Mouse (Mus musculus) cerebellum, postnatal 36 days (tissue): Measurements from ENCODE around the gene Cnnm3.

Experiments used
- DNase-seq, 2 experiments: peaks; one replicate each; pipeline ENCODE4 v3.0.0; 2021 to 2022; ENCODE audit warnings: mixed read lengths in 2 of 2

Gene Cnnm3

DNA sequence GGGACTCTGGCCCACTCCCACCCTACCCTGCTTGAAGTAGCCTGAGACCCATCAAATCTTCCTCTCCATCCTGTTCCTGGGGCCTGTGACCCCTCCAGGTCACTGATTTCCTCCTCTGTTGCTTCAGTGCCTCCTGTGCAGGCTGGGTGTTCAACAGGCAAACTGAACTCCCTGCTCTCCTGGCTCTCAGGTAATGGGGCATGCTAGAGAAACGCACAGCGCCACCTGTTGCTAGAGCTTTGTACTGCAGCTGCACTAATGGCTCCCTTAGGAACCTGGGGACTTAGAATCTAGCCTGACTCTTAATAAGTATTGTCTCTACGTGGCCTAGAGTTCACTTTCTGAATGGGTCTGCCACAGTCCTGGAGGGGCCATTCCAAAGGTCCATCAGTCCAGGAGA is 10.4 kb upstream of the Cnnm3 start:
- peak; percentile 86 to 92 for DNase-seq

GRCm38 (mm10) chr1:36508238-36508637 is 3.4 kb upstream of the Cnnm3 start:
- no peak for DNase-seq

DNA sequence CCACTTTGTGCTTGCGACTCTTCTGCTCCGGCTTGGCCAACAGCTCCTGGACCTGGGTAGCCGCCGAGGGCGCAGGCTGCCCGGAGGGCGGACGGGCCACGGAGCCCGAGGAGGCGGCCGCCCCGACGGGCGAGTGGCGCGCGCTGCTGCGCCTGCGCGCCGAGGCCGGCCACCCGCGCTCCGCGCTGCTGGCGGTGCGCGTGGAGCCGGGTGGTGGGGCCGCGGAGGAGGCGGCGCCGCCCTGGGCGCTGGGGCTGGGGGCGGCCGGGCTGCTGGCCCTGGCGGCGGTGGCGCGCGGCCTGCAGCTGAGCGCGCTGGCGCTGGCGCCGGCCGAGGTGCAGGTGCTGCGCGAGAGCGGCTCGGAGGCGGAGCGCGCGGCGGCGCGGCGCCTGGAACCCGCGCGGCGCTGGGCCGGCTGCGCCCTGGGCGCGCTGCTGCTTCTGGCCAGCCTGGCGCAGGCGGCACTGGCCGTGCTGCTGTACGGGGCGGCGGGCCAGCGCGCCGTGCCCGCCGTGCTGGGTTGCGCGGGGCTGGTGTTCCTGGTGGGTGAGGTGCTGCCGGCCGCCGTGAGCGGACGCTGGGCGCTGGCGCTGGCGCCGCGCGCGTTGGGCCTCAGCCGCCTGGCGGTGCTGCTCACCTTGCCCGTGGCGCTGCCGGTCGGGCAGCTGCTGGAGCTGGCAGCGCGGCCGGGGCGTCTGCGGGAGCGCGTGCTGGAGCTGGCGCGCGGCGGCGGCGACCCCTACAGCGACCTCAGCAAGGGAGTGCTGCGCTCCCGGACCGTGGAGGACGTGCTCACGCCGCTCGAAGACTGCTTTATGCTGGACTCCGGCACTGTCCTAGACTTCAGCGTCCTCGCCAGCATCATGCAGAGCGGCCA is 660 bp downstream of the Cnnm3 start:
- DNase-seq: peak; percentile 58 to 62

DNA sequence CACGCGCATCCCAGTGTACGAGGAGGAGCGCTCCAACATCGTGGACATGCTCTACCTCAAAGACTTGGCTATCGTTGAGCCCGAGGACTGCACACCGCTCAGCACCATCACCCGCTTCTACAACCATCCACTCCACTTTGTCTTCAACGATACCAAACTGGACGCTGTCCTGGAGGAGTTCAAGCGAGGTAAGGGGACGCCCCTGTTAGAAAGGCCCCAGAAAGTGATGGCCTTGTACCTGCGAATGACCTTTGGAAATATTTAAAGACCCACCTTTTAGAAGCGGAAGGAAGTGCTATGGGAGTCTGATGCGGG is 1.3 kb downstream of the Cnnm3 start:
- no peak for DNase-seq

DNA sequence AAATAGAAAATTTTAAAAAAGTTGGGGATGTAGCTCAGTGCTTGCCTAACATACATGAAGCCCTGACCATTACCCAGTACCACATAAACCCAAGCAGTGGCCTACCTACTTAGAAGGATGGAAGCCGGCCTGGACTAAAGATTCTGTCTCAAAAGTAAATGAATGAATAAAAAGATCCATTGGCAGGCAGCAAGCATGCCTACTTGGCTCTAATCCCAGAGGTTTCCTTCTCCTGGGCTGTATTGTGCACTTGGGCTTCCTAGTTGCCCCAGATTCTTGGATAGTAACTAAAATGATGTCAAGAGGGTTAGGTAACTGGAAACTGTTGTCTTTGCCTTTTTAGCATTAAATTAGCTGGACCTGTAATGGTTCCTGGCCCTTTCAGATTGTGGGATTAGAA is 1.6 kb downstream of the Cnnm3 start:
- no peak for DNase-seq

DNA sequence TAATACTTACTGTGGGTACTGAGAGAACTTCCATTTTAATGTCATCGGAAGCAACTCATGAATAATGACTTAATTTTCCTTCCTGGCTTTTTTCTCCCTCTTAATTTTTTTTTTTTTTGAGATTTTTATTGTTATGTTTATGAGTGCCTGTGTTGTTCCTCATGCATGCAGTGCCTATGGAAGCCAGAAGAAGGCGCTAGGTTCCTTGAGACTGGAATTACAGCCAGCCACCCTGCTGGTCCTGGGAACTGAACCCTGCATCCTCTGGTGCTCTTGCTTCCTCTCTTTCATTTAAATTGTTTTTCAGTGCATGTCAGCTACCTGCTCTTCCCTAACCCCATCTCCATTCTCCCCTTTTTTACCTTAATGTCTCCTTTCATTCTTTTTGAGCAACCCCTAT is 2.1 kb downstream of the Cnnm3 start:
- DNase-seq: peak; percentile 65 to 72

DNA sequence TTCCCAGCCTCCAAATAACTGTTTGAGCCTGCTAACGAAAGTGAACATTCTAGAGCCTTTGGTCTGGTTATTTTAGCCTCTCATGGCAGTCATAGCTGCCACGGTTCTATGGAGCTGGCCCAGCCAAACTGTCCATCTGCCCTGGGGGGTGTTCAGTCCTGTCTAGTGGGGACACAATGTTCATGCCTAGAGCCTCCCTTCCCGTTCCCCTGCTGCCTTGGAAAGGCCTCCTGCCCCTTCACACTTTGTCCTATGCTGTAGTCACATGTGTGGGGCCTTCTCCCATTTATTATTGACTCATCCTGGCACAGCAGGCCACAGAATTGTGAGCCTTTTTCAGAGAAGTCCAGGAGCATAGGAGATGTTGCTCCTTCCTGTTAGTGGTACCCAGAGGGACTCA is 6.6 kb downstream of the Cnnm3 start:
- peak in 1 of 2 experiments; percentile 51 for DNase-seq

- no peak for DNase-seq
These were observed 8.0 kb downstream of the Cnnm3 start for GRCm38 (mm10) chr1:36519626-36520025.

DNA sequence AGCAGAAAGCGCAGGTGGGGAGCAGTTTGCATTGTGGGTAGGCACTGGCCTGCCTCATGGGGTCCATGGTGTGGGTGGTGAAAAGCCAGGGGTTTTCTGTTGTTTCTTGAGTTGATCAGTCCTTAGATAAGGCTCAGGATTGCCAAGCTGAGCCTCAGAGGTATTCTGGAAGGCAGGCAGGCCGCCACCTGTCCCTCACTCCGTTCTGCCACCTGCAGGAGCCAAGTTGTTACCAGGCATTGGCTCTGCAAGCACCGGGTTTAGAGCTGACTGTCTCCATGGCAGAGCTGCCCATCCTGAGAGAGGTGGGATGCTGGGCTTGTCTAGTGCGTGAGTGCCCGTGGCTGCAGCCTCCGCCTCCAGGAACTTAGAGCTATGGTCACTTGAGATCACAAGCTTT is 10.5 kb downstream of the Cnnm3 start:
- no peak for DNase-seq

GRCm38 (mm10) chr1:36523332-36524013 is 11.8 kb downstream of the Cnnm3 start:
- DNase-seq: no peak

- no peak for DNase-seq
These were observed 12.4 kb downstream of the Cnnm3 start for GRCm38 (mm10) chr1:36524058-36524457.

- no peak for DNase-seq
These were observed 14.1 kb downstream of the Cnnm3 start for GRCm38 (mm10) chr1:36525774-36526173.

GRCm38 (mm10) chr1:36526903-36527302 is 15.2 kb downstream of the Cnnm3 start:
- no peak for DNase-seq

DNA sequence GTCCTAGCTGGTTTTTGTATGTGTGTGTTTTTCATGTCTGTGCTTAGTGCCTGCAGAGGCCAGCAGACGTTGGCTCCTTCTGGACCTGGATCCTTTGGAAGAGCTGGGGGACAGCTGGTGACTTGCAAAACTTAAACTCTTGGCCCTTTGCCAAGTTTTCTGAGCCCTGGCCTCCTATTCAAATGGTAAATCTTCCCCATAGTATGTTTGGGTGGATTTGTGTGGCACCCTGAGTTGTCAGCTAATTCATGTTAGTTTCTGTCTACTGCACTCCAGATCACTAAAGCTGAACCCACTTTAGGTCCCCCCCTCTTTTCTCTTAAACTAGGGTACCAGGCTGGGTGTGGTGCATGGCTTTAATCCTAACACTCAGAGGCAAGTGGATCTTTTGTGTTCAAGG is 16.7 kb downstream of the Cnnm3 start:
- DNase-seq: no peak

- DNase-seq: no peak
These were observed 17.6 kb downstream of the Cnnm3 start for GRCm38 (mm10) chr1:36529274-36529673.

DNA sequence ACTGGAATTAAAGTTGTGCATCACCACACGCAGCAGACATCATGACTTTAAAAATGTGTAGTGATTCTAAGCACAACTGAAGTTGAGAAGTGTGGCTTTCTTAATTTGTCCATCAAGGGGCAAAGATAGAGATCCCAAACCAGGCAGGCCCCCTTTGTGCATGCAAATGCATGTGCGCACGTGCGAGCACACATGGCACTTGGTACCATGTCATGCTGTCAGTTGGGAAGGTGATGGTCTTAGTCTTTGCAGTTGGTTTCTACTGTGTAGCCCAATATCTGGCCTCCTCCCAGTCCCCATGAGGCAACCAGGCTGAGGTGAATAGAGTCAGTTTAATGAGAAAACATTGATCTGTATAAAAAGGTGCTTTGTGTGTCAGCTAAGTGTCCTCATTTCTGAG is 18.2 kb downstream of the Cnnm3 start:
- DNase-seq: no peak

DNA sequence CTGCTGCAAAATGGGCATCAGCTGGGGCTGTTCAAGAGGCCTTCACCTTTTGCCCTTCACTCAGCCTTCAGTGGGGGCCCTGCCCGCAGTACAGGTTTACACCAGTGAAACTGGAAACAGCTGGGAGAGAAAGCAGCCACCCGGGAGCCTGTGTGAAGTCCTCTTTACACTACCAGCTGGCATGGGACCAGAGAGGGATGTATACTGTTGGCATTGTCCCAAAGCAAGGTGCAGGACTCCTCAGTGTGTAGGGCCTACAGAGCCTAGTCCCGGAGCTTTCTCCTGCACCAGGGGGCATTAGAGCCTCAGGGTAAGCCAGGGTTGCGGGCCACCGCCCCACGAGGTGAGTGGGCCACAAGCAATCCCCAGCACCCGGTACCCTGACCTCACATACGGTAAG is 18.8 kb downstream of the Cnnm3 start:
- DNase-seq: no peak

GRCm38 (mm10) chr1:36530962-36531361 is 19.3 kb downstream of the Cnnm3 start:
- no peak for DNase-seq

- DNase-seq: no peak
These were observed 19.8 kb downstream of the Cnnm3 start for GRCm38 (mm10) chr1:36531461-36531860.

GRCm38 (mm10) chr1:36533546-36533945 is 21.9 kb downstream of the Cnnm3 start:
- no peak for DNase-seq

DNA sequence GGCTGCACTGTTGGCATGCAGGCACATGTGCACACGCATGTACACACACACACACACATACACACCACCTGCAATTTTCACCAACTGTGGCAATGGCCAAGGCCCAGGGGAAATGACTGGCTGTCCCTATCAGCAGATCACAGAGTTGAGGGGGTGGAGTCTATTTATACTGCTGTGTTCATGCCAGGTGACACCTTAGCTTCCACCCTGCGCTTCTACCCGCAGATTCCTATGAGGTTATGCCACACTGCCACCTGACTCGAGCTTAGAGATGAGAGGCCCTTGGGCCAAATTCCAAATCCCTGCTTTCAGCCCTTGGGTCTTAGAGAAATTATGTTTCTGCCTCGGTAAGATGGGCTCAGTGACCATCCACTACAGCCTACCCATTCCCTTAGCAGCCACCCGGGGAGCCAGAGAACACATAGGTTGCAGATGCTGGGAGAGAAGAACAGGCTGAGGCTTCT is 23.0 kb downstream of the Cnnm3 start:
- no peak for DNase-seq

DNA sequence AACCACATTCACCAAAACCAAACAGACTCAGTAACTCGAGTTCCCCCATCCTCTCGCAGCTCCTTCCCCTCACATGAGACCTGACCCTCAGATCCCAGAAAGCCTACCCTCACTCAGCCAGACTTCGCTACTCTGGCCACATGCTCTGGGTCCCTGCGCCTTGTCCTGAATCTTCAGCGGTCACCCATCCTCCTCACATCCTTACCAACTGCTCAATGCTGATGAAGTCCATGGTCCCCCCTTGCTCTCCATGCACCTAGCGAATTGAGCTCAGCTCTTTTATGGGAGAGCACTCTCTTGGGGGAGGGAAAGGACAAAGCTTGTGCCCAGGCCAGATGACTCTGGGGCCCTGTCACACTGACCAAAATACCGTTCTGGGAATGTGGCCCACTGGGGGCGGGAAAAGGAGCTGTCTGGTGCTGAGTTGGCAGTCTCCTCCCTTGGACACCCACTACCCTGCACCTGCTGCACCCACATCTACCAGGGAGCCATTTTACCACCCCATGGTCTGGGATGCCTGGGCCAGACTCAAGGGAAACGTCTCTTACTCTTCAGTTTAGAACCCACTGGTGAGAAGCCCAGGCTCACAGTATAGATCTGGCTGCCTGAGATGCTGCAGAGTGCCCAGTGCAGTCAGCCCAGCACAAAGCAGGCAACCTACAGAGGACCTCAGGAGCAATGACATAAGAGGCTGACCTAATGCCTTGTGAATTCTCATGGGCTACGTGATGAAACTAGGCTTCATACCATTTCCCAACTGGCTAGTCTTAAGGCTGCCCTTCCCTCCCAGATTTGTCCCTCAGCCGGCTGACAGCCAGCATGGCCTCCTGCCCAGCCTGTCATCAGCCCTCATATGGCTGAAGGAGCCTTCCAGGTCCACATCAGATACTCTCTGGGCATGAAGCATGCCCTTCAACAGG is 24.1 kb downstream of the Cnnm3 start:
- peak; percentile 69 to 72 for DNase-seq

DNA sequence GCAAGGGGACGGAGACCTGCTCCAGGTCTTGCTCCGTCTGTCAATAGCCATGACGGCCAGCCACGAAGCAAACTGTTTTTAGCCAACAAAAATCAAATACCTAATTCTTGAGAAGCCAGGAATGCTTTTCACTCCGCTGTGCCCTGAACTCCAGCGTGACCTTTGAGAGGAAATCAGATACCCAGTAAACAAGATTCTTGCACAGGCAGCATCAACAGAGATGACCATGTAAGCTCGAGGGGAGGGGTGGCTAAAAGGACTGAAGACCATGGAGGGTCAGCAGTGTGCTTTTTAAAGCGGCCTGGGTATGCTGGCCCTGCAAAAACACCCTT is 24.7 kb downstream of the Cnnm3 start:
- no peak for DNase-seq
